Mouse (Mus musculus) CH12.LX (cell line): Measurements from ENCODE around the gene Ube2n. TPM values are rescaled to one million over a fixed set of nuclear protein-coding genes. Genes with fewer than 3 reads are reported as not detected.

Experiments
- DNase-seq: peaks from one replicate; pipeline ENCODE4 v3.0.0-alpha.2; 2013; ENCODE audit errors: extremely low read depth
- H3K27ac ChIP-seq: 2 replicates; pipeline ENCODE4 v1.5.1; 2012; ENCODE audit warnings: low read depth, mild to moderate bottlenecking, control low read depth, moderate library complexity; ENCODE audit not compliant: insufficient read depth
- H3K27me3 ChIP-seq: replicated peaks from 2 replicates; pipeline ENCODE3; 2012; ENCODE audit warnings: inconsistent platforms
- H3K36me3 ChIP-seq, 2 experiments: replicated peaks in 1 of 2; 2 replicates each; pipeline versions ENCODE3 to v1.6.1; 2012; ENCODE audit warnings: inconsistent platforms in 1 of 2, low read length in 1 of 2, mild to moderate bottlenecking in 1 of 2, mixed read lengths in 1 of 2, moderate library complexity in 1 of 2; ENCODE audit not compliant: control insufficient read depth in 1 of 2, insufficient read depth in 1 of 2
- H3K4me1 ChIP-seq, 2 experiments: 2 replicates each; pipeline ENCODE4 v1.6.1; 2012; ENCODE audit warnings: inconsistent platforms in 1 of 2, moderate library complexity in 1 of 2; ENCODE audit not compliant: insufficient read depth in 2 of 2, control insufficient read depth in 1 of 2
- H3K4me2 ChIP-seq: 2 replicates; pipeline ENCODE4 v1.6.1; 2012; ENCODE audit warnings: low read depth, mild to moderate bottlenecking, control low read depth; ENCODE audit not compliant: poor library complexity, insufficient read depth, severe bottlenecking
- H3K4me3 ChIP-seq, 3 experiments: fragments of 150-350 bp in 1 of 3; sonication (generic) in 1 of 3; replicated peaks in 1 of 3; 2 replicates each; pipeline versions ENCODE3 to v1.5.1; 2011 to 2012; ENCODE audit warnings: low read depth in 2 of 3, low read length in 2 of 3, mild to moderate bottlenecking in 2 of 3, moderate library complexity in 2 of 3, control low read depth in 1 of 3, improper control_type of control experiment in 1 of 3, inconsistent platforms in 1 of 3, mixed read lengths in 1 of 3; ENCODE audit not compliant: poor library complexity in 1 of 3
- H3K79me2 ChIP-seq: replicated peaks from 2 replicates; pipeline ENCODE4 v1.6.1; 2012; ENCODE audit warnings: mild to moderate bottlenecking, moderate library complexity; ENCODE audit not compliant: control insufficient read depth, poor library complexity, insufficient read depth, severe bottlenecking; ENCODE audit errors: extremely low read depth
- H3K9ac ChIP-seq: 2 replicates; pipeline ENCODE4 v1.6.1; 2012; ENCODE audit warnings: low read depth, mild to moderate bottlenecking, control low read depth, moderate library complexity; ENCODE audit not compliant: insufficient read depth
- H3K9me3 ChIP-seq: replicated peaks from 2 replicates; pipeline ENCODE3; 2012; ENCODE audit warnings: low read length, inconsistent platforms, mixed read lengths
- CHD1 ChIP-seq: IDR thresholded peaks from 2 replicates; pipeline ENCODE4 v1.6.1; 2012; ENCODE audit warnings: low read depth, low read length, improper control_type of control experiment, inconsistent platforms
- CHD2 ChIP-seq: IDR thresholded peaks from 2 replicates; pipeline ENCODE4 v1.6.1; 2011; ENCODE audit warnings: low read length, improper control_type of control experiment
- CTCF ChIP-seq, 2 experiments: IDR thresholded peaks in 1 of 2; conservative IDR thresholded peaks in 1 of 2; 2 replicates each; pipeline ENCODE4 v1.5.1; 2011 to 2012; ENCODE audit warnings: low read depth in 2 of 2, low read length in 2 of 2, improper control_type of control experiment in 1 of 2, inconsistent platforms in 1 of 2, mild to moderate bottlenecking in 1 of 2, moderate library complexity in 1 of 2
- ELF1 ChIP-seq: IDR thresholded peaks from 2 replicates; pipeline ENCODE4 v1.6.1; 2014; ENCODE audit warnings: low read depth, mild to moderate bottlenecking, inconsistent platforms, low read length, improper control_type of control experiment
- IRF4 ChIP-seq: IDR thresholded peaks from 2 replicates; pipeline ENCODE4 v1.6.1; 2014; ENCODE audit warnings: low read depth, mild to moderate bottlenecking, inconsistent platforms, low read length, improper control_type of control experiment
- JUND ChIP-seq: conservative IDR thresholded peaks from 2 replicates; pipeline ENCODE4 v1.6.1; 2011; ENCODE audit warnings: low read depth, low read length, improper control_type of control experiment
- KAT2A ChIP-seq: IDR thresholded peaks from 2 replicates; pipeline ENCODE4 v1.6.1; 2012; ENCODE audit warnings: low read length, improper control_type of control experiment, inconsistent platforms; ENCODE audit not compliant: insufficient replicate concordance
- MAFK ChIP-seq: IDR thresholded peaks from 2 replicates; pipeline ENCODE4 v1.6.1; 2011; ENCODE audit warnings: low read length, improper control_type of control experiment; ENCODE audit not compliant: insufficient replicate concordance
- MAX ChIP-seq: IDR thresholded peaks from 2 replicates; pipeline ENCODE4 v1.6.1; 2011; ENCODE audit warnings: low read length, improper control_type of control experiment
- MAZ ChIP-seq: IDR thresholded peaks from 2 replicates; pipeline ENCODE4 v1.6.1; 2012; ENCODE audit warnings: low read depth, mild to moderate bottlenecking, inconsistent platforms, low read length, improper control_type of control experiment, moderate library complexity
- MEF2A ChIP-seq: IDR thresholded peaks from 2 replicates; pipeline ENCODE4 v1.6.1; 2014; ENCODE audit warnings: low read depth, mild to moderate bottlenecking, inconsistent platforms, low read length, improper control_type of control experiment, borderline replicate concordance
- MYC ChIP-seq: IDR thresholded peaks from 2 replicates; pipeline ENCODE4 v1.6.1; 2011; ENCODE audit warnings: low read depth, mild to moderate bottlenecking, improper control_type of control experiment, low read length
- PAX5 ChIP-seq: IDR thresholded peaks from 2 replicates; pipeline ENCODE4 v1.6.1; 2012; ENCODE audit warnings: low read length, inconsistent platforms, mixed read lengths
- POLR2A ChIP-seq: IDR thresholded peaks from 2 replicates; pipeline ENCODE4 v1.6.1; 2011; ENCODE audit warnings: low read depth, mild to moderate bottlenecking, improper control_type of control experiment, low read length
- SIN3A ChIP-seq: IDR thresholded peaks from 2 replicates; pipeline ENCODE4 v1.6.1; 2012; ENCODE audit warnings: low read length, improper control_type of control experiment, inconsistent platforms
- SMC3 ChIP-seq: IDR thresholded peaks from 2 replicates; pipeline ENCODE4 v1.6.1; 2011; ENCODE audit warnings: low read depth, low read length, improper control_type of control experiment
- TBP ChIP-seq: conservative IDR thresholded peaks from 2 replicates; pipeline ENCODE4 v1.6.1; 2011; ENCODE audit warnings: low read depth, low read length, improper control_type of control experiment
- USF1 ChIP-seq: IDR thresholded peaks from 2 replicates; pipeline ENCODE4 v1.6.1; 2014; ENCODE audit warnings: low read depth, mild to moderate bottlenecking, inconsistent platforms, low read length, improper control_type of control experiment
- ZKSCAN1 ChIP-seq: IDR thresholded peaks from 2 replicates; pipeline ENCODE4 v1.6.1; 2012; ENCODE audit warnings: low read depth, inconsistent platforms, low read length, improper control_type of control experiment, borderline replicate concordance
- ZNF384 ChIP-seq: IDR thresholded peaks from 2 replicates; pipeline ENCODE4 v1.6.1; 2012; ENCODE audit warnings: low read depth, low read length, improper control_type of control experiment, inconsistent platforms
- dilution Hi-C: fragments of 300-500 bp; cut with MboI; formaldehyde crosslinking; loops from 2 replicates; pipeline ENCODE4 v1.14.3; 2020; ENCODE audit warnings: low sequenced_read_pairs; ENCODE audit not compliant: extremely low pct_unique_long_range_greater_than_20kb, extremely low pct_ligation_motif_present
- in situ Hi-C: fragments of 300-500 bp; cut with MboI; formaldehyde crosslinking; loops from 3 replicates; pipeline ENCODE4 v1.14.3; 2019; ENCODE audit warnings: low sequenced_read_pairs, low pct_ligation_motif_present, low pct_unique_long_range_greater_than_20kb, mixed read lengths
- polyA plus RNA-seq: library from polyadenylated mRNA; unstranded; fragments of >175 nt; gene quantifications from 2 replicates; pipeline ENCODE4 v1.2.1, GENCODE M21; 2012; ENCODE audit warnings: low read depth; ENCODE audit not compliant: insufficient read length
- total RNA-seq, 2 experiments: library from RNA; depleted of rRNA; stranded (reverse); fragments of 300-350 nt in 1 of 2; fragments of >200 nt in 1 of 2; gene quantifications; 2 replicates each; pipeline ENCODE4 v1.2.3; 2012 to 2014

The Ube2n gene
- total and polyA plus RNA-seq, 3 experiments = 71.9 to 265 (median 237) TPM

GRCm38 (mm10) chr10:95574994-95575393 lies 60.0 kb downstream of the Ube2n start:
- no peak for DNase-seq
- Histone ChIP-seq H3K9me3 (no peaks in the 10 kb centered on the region), H3K27me3 (no peaks in the 10 kb centered on the region), H3K4me3 (no peak overlapping the region), H3K79me2 (no peaks in the 10 kb centered on the region), H3K9ac (no peak overlapping the region), H3K27ac (no peak overlapping the region), H3K4me2 (no peak overlapping the region), H3K4me1 (no peaks in the 10 kb centered on the region), H3K36me3 (no peaks in the 10 kb centered on the region)
- dilution Hi-C loops = no loop called here
- in situ Hi-C loops = loop anchor here (25.0 kb wide), 1 partner anchor 462 kb away; no protein-coding TSS in a partner anchor
- TF ChIP-seq CHD2 (no peak), POLR2A (no peak), SMC3 (no peak), ZKSCAN1 (no peak), USF1 (no peak), MAX (no peak), IRF4 (no peak), CHD1 (no peak), PAX5 (no peak), ZNF384 (no peak), MAZ (no peak), JUND (no peak), KAT2A (no peak), CTCF (conservative IDR thresholded peaks at IDR 0.05 in 1 of 2, IDR thresholded peaks at IDR 0.05 in 1 of 2; ENCODE audit: low read depth in 2 of 2, low read length in 2 of 2) (no peak)

- in situ Hi-C loops = no loop called here
- no peak overlapping the region for H3K4me2 ChIP-seq
- no peaks in the 10 kb centered on the region for H3K27me3 ChIP-seq
- H3K9ac ChIP-seq = no peak overlapping the region
- no peak overlapping the region for H3K27ac ChIP-seq
- no peaks in the 10 kb centered on the region for H3K36me3 ChIP-seq
- no peaks in the 10 kb centered on the region for H3K4me1 ChIP-seq
- no peaks in the 10 kb centered on the region for H3K9me3 ChIP-seq
- H3K4me3 ChIP-seq = no peak overlapping the region
- DNase-seq = no peak
- TF ChIP-seq TBP = no peak
- TF ChIP-seq MYC = no peak
- TF ChIP-seq MAX = no peak
- no peak for TF ChIP-seq ELF1
- TF ChIP-seq SIN3A = no peak
- TF ChIP-seq CTCF (conservative IDR thresholded peaks at IDR 0.05 in 1 of 2, IDR thresholded peaks at IDR 0.05 in 1 of 2; ENCODE audit: low read depth in 2 of 2, low read length in 2 of 2) = no peak
- no peak for TF ChIP-seq MAFK
- TF ChIP-seq MEF2A = no peak
- no peak for TF ChIP-seq IRF4
- dilution Hi-C loops = no loop called here
- no peaks in the 10 kb centered on the region for H3K79me2 ChIP-seq
Observed at GRCm38 (mm10) chr10:95575839-95576380, 61.0 kb downstream of the Ube2n start.
